ENCODE assay signal across 23 mouse cellular contexts in genomic region chr10:44484077-44484476, GRCm38 (mm10). TPM values are rescaled to one million over a fixed set of nuclear protein-coding genes. Genes with fewer than 3 reads are reported as not detected.
DNase-seq lines count a peak whose midpoint lies in the region; ATAC-seq and TF ChIP-seq lines count a peak whose summit lies in the region.
"Had no signal": no experiment of that assay in that cellular context is flagged by ENCODE, and none has a peak within 500 bp of the region (broad histone marks: within the 10 kb centered on the region; RNA-seq: fewer than 3 reads in every experiment).

No protein-coding gene starts in this region.

- 0 out of 2 replicates have a peak overlapping the region, but pooled peaks have one; percentile 24 for H3K27ac ChIP-seq in intestine, embryonic 15.5 days
- no peak overlapping the region for H3K27ac ChIP-seq in intestine, postnatal 0 days (ENCODE audit: low read depth, low read length)
- no peak overlapping the region for H3K27ac ChIP-seq in lung, postnatal 0 days (ENCODE audit: low read length)
- no peak overlapping the region for H3K27ac ChIP-seq in midbrain, embryonic 10.5 days (replicated peaks)
- H3K27ac ChIP-seq: embryonic facial prominence, embryonic 10.5 days; embryonic facial prominence, embryonic 12.5 days; forebrain, embryonic 13.5 days; forebrain, embryonic 15.5 days had no signal

- TF ChIP-seq EP300 in lung, postnatal 0 days (IDR thresholded peaks at IDR 0.05) = peak; percentile 37; the same call in 1 of the 2 replicates

- TF ChIP-seq POLR2A in lung, adult 2 months (IDR thresholded peaks at IDR 0.05; ENCODE audit: borderline replicate concordance, extremely low read depth, low read depth, low read length) = no peak

- no peaks in the 10 kb centered on the region for H3K27me3 ChIP-seq in intestine, embryonic 15.5 days (replicated peaks)
- H3K27me3 ChIP-seq in intestine, postnatal 0 days (replicated peaks; ENCODE audit: control insufficient read depth, insufficient read depth, low read length) = no peaks in the 10 kb centered on the region
- H3K27me3 ChIP-seq in lung, postnatal 0 days (replicated peaks; ENCODE audit: insufficient read depth, low read length) = no peaks in the 10 kb centered on the region
- H3K27me3 ChIP-seq in midbrain, embryonic 10.5 days (ENCODE audit: low read depth, poor library complexity, severe bottlenecking) = peaks cover 7% of the 10 kb centered on the region; the same call in 1 of the 2 replicates
- H3K27me3 ChIP-seq: CH12.LX; forebrain, embryonic 13.5 days had no signal

- no peak overlapping the region for H3K4me3 ChIP-seq in intestine, embryonic 15.5 days (replicated peaks)
- no peak overlapping the region for H3K4me3 ChIP-seq in intestine, postnatal 0 days (ENCODE audit: low read depth, low read length)
- no peak overlapping the region for H3K4me3 ChIP-seq in lung, postnatal 0 days (ENCODE audit: low read depth, low read length)
- H3K4me3 ChIP-seq in lung, adult 2 months (replicated peaks; ENCODE audit: extremely low read depth, low read depth, low read length) = no peak overlapping the region
- no peak overlapping the region for H3K4me3 ChIP-seq in midbrain, embryonic 10.5 days
- H3K4me3 ChIP-seq: embryonic facial prominence, embryonic 10.5 days; embryonic facial prominence, embryonic 12.5 days; forebrain, embryonic 13.5 days; forebrain, embryonic 15.5 days had no signal

- no peak for ATAC-seq in intestine, embryonic 15.5 days
- no peak for ATAC-seq in intestine, postnatal 0 days
- ATAC-seq in lung, postnatal 0 days = peak; percentile 57
- ATAC-seq: forebrain, embryonic 13.5 days; forebrain, embryonic 15.5 days; Patski had no signal

- H3K9me3 ChIP-seq in intestine, embryonic 15.5 days = no peaks in the 10 kb centered on the region
- no peaks in the 10 kb centered on the region for H3K9me3 ChIP-seq in intestine, postnatal 0 days (ENCODE audit: control insufficient read depth)
- H3K9me3 ChIP-seq in lung, postnatal 0 days (ENCODE audit: low read length) = no peaks in the 10 kb centered on the region
- H3K9me3 ChIP-seq in midbrain, embryonic 10.5 days (replicated peaks) = no peaks in the 10 kb centered on the region
- H3K9me3 ChIP-seq: embryonic facial prominence, embryonic 10.5 days; embryonic facial prominence, embryonic 12.5 days; forebrain, embryonic 13.5 days; forebrain, embryonic 15.5 days; G1E had no signal

- WGBS in intestine, embryonic 15.5 days = 57% methylated on average over 5 of the region's 5 CpGs
- 39% methylated on average over 5 of the region's 5 CpGs for WGBS in intestine, postnatal 0 days
- WGBS in lung, postnatal 0 days = 60% methylated on average over 5 of the region's 5 CpGs
- 73% methylated on average over 5 of the region's 5 CpGs for WGBS in lung, adult 2 months
- 87% methylated on average over 5 of the region's 5 CpGs for WGBS in midbrain, embryonic 10.5 days

- no peaks in the 10 kb centered on the region for H3K36me3 ChIP-seq in intestine, embryonic 15.5 days
- H3K36me3 ChIP-seq in intestine, postnatal 0 days (ENCODE audit: control insufficient read depth, insufficient read depth) = no peaks in the 10 kb centered on the region
- no peaks in the 10 kb centered on the region for H3K36me3 ChIP-seq in lung, postnatal 0 days (ENCODE audit: insufficient read depth, low read length)
- H3K36me3 ChIP-seq in midbrain, embryonic 10.5 days = no peaks in the 10 kb centered on the region
- H3K36me3 ChIP-seq: embryonic facial prominence, embryonic 10.5 days; embryonic facial prominence, embryonic 12.5 days; forebrain, embryonic 15.5 days; G1E had no signal

- H3K9ac ChIP-seq in intestine, embryonic 15.5 days = no peak overlapping the region
- no peak overlapping the region for H3K9ac ChIP-seq in intestine, postnatal 0 days (ENCODE audit: low read depth, low read length)
- H3K9ac ChIP-seq in lung, postnatal 0 days (replicated peaks; ENCODE audit: low read depth) = no peak overlapping the region
- H3K9ac ChIP-seq: embryonic facial prominence, embryonic 12.5 days; forebrain, embryonic 13.5 days; forebrain, embryonic 15.5 days had no signal

- H3K4me1 ChIP-seq in intestine, embryonic 15.5 days (replicated peaks) = peaks cover 5% of the 10 kb centered on the region
- peaks cover 10% of the 10 kb centered on the region; the same call in 1 of the 2 replicates for H3K4me1 ChIP-seq in intestine, postnatal 0 days (replicated peaks; ENCODE audit: control insufficient read depth, insufficient read depth, low read length)
- no peaks in the 10 kb centered on the region; the same call in 1 of the 2 replicates for H3K4me1 ChIP-seq in lung, postnatal 0 days (ENCODE audit: insufficient read depth, low read depth, low read length)
- H3K4me1 ChIP-seq in lung, adult 2 months (ENCODE audit: control insufficient read depth, insufficient read depth, low read length) = peaks cover 3% of the 10 kb centered on the region
- H3K4me1 ChIP-seq in midbrain, embryonic 10.5 days = peaks cover 4% of the 10 kb centered on the region; the same call in 1 of the 2 replicates
- H3K4me1 ChIP-seq: forebrain, embryonic 15.5 days had no signal

- TF ChIP-seq CTCF in intestine, postnatal 0 days (IDR thresholded peaks at IDR 0.05; ENCODE audit: low read depth) = no peak
- TF ChIP-seq CTCF in lung, postnatal 0 days (IDR thresholded peaks at IDR 0.05) = no peak
- no peak for TF ChIP-seq CTCF in lung, adult 2 months (IDR thresholded peaks at IDR 0.05; ENCODE audit: insufficient read depth, low read length)

- peak; percentile 61 for DNase-seq in lung, postnatal 0 days (ENCODE audit: low spot score)
- DNase-seq in lung, adult 2 months = no peak
- peak; percentile 14 for DNase-seq in lung, postnatal 36 days
- DNase-seq in lung, postnatal 4 days = no peak
- DNase-seq in midbrain, embryonic 10.5 days (ENCODE audit: low spot score) = no peak
- DNase-seq: adrenal gland, adult 8-10 months; adrenal gland, postnatal 14 days; adrenal gland, postnatal 36 days; B cell, adult 2 months; cerebellum, adult 11-12 months; cerebellum, adult 2 months; cerebellum, adult 9-10 months; cerebellum, postnatal 10 days; cerebellum, postnatal 25 days had no signal

- no peak overlapping the region for H3K4me2 ChIP-seq in intestine, embryonic 15.5 days (replicated peaks)
- H3K4me2 ChIP-seq in intestine, postnatal 0 days (replicated peaks; ENCODE audit: low read depth) = no peak overlapping the region
- no peak overlapping the region for H3K4me2 ChIP-seq in lung, postnatal 0 days (replicated peaks; ENCODE audit: low read depth, low read length)
- H3K4me2 ChIP-seq: embryonic facial prominence, embryonic 12.5 days; forebrain, embryonic 13.5 days; forebrain, embryonic 15.5 days had no signal

RNA-seq across cellular contexts. Expression of gene Prdm1, which starts 44.2 kb away (rescaled TPM):
- polyA plus RNA-seq in intestine, embryonic 15.5 days (2015; fragmentation: Nextera tagmentation; extraction: Ambion mirVana) = 21.2 and 22.0 TPM in 2 replicates
- 17.7 and 21.2 TPM in 2 replicates for polyA plus RNA-seq in intestine, postnatal 0 days (2015; fragmentation: Nextera tagmentation; extraction: Ambion mirVana)
- polyA plus RNA-seq in lung, postnatal 0 days (2015; fragmentation: Nextera tagmentation; extraction: Ambion mirVana) = 3.2 and 5.5 TPM in 2 replicates
- 4.9 and 7.9 TPM in 2 replicates for polyA plus RNA-seq in lung, adult 2 months (2012; rRNA removed)
- polyA plus RNA-seq in midbrain, embryonic 10.5 days (2016; fragmentation: Nextera tagmentation; extraction: Ambion mirVana) = 1.1 and 1.7 TPM in 2 replicates

Comparison
In these comparisons a context has a peak if more than half of its experiments do, and no peak if none do; other contexts are left out.
1. DNase-seq: peak in lung, postnatal 0 days (single experiment) and lung, postnatal 36 days (single experiment); none in lung, adult 2 months (single experiment), lung, postnatal 4 days (0 of 2) and midbrain, embryonic 10.5 days (single experiment).